Mouse (Mus musculus): ENCODE data around the gene Ctcf. TPM values are rescaled to one million over a fixed set of nuclear protein-coding genes. Genes with fewer than 3 reads are reported as not detected.
A peak's percentile ranks its signal among the peaks of the same experiment; 100 is the strongest.

Ctcf gene
- polyA plus RNA-seq, 1 experiment from 2014 or later: 108 TPM

- no peak overlapping the region for H3K27ac ChIP-seq
- H3K9me3 ChIP-seq: no peaks in the 10 kb centered on the region
- H3K36me3 ChIP-seq: peaks cover 44% of the 10 kb centered on the region
- WGBS: 63% methylated on average over 7 of the region's 7 CpGs
- no peak overlapping the region for H3K9ac ChIP-seq
- no peak overlapping the region for H3K4me3 ChIP-seq
- H3K4me2 ChIP-seq: no peak overlapping the region
- no peaks in the 10 kb centered on the region; the same call in 1 of the 2 replicates for H3K27me3 ChIP-seq
- peaks cover 12% of the 10 kb centered on the region for H3K4me1 ChIP-seq
- no peak for ATAC-seq (ENCODE audit: insufficient number of reproducible peaks, low FRiP score, low TSS enrichment, low read depth)
These were observed 49.0 kb downstream of the Ctcf start for GRCm38 (mm10) chr8:105685325-105685724.

- H3K27me3 ChIP-seq: no peaks in the 10 kb centered on the region; the same call in 1 of the 2 replicates
- H3K27ac ChIP-seq: no peak within 1 kb of the TSS
- ATAC-seq (ENCODE audit: insufficient number of reproducible peaks, low FRiP score, low TSS enrichment, low read depth): 0 out of 2 replicates have a peak, but pooled peaks have one; percentile 31
- peak within 1 kb of the TSS; percentile 20 for H3K4me3 ChIP-seq
- 0 out of 2 replicates have a peak within 1 kb of the TSS, but pooled peaks have one; percentile 2 for H3K9ac ChIP-seq
- H3K4me1 ChIP-seq: peaks cover 12% of the 10 kb centered on the region
- no peaks in the 10 kb centered on the region for H3K9me3 ChIP-seq
- H3K36me3 ChIP-seq: peaks cover 39% of the 10 kb centered on the region
- WGBS: 6% methylated on average over 25 of the region's 26 CpGs
- H3K4me2 ChIP-seq: peak within 1 kb of the TSS; percentile 48
These were observed 49.5 kb downstream of the Ctcf start, which contains the start of gene Carmil2 for GRCm38 (mm10) chr8:105685796-105686308. Carmil2 (plus strand) TSS chr8:105686274.

GRCm38 (mm10) chr8:105686551-105686950 lies 50.2 kb downstream of the Ctcf start:
- Histone ChIP-seq H3K9ac (no peak overlapping the region), H3K4me3 (no peak overlapping the region), H3K36me3 (peaks cover 32% of the 10 kb centered on the region), H3K27me3 (no peaks in the 10 kb centered on the region; the same call in 1 of the 2 replicates), H3K4me1 (peaks cover 12% of the 10 kb centered on the region), H3K4me2 (no peak overlapping the region), H3K9me3 (no peaks in the 10 kb centered on the region), H3K27ac (no peak overlapping the region)
- 50% methylated on average over 6 of the region's 6 CpGs for WGBS
- no peak for ATAC-seq (ENCODE audit: insufficient number of reproducible peaks, low FRiP score, low TSS enrichment, low read depth)

DNA sequence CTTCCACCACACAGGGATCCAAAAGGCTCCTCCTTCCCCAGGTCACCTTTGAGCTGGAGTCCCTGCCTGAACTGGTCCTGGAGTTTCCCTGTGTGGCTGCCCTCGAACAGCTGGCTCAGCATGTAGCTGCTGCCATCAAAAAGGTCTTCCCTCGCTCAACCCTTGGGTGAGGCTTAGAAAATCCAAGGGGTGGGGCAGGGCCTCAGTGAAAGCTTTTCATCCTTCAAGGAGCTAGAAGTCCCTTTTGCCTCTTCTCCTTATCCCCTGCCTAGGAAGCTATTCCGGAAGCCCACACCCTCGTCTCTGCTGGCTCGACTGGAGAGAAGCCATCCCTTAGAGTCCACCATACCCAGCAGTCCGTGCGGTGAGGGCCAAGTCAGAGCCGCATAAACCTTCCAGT lies 51.1 kb downstream of the Ctcf start:
- Histone ChIP-seq H3K4me2 (no peak overlapping the region), H3K36me3 (peaks cover 23% of the 10 kb centered on the region), H3K27ac (no peak overlapping the region), H3K9me3 (no peaks in the 10 kb centered on the region), H3K4me1 (peaks cover 12% of the 10 kb centered on the region), H3K27me3 (no peaks in the 10 kb centered on the region; the same call in 1 of the 2 replicates), H3K4me3 (no peak overlapping the region), H3K9ac (no peak overlapping the region)
- WGBS: 63% methylated on average over 8 of the region's 8 CpGs
- ATAC-seq (ENCODE audit: insufficient number of reproducible peaks, low FRiP score, low TSS enrichment, low read depth): no peak

- no peak overlapping the region for H3K27ac ChIP-seq
- no peaks in the 10 kb centered on the region; the same call in 1 of the 2 replicates for H3K27me3 ChIP-seq
- no peak for ATAC-seq (ENCODE audit: insufficient number of reproducible peaks, low FRiP score, low TSS enrichment, low read depth)
- H3K4me3 ChIP-seq: no peak overlapping the region
- H3K9ac ChIP-seq: no peak overlapping the region
- H3K4me1 ChIP-seq: peaks cover 12% of the 10 kb centered on the region
- no peaks in the 10 kb centered on the region for H3K9me3 ChIP-seq
- peaks cover 16% of the 10 kb centered on the region for H3K36me3 ChIP-seq
- H3K4me2 ChIP-seq: no peak overlapping the region
- 69% methylated on average over 14 of the region's 14 CpGs for WGBS
These were observed 51.9 kb downstream of the Ctcf start for GRCm38 (mm10) chr8:105688242-105688752.

- WGBS: 59% methylated on average over 35 of the region's 35 CpGs
- ATAC-seq (ENCODE audit: insufficient number of reproducible peaks, low FRiP score, low TSS enrichment, low read depth): no peak
- Histone ChIP-seq H3K4me1 (peaks cover 22% of the 10 kb centered on the region), H3K27ac (no peak overlapping the region), H3K4me3 (no peak overlapping the region), H3K9me3 (no peaks in the 10 kb centered on the region), H3K36me3 (0 out of 2 replicates have a peak, but pooled peaks cover 4% of the 10 kb centered on the region), H3K9ac (no peak overlapping the region), H3K27me3 (peaks cover 5% of the 10 kb centered on the region), H3K4me2 (no peak overlapping the region)
These were observed 53.1 kb downstream of the Ctcf start for GRCm38 (mm10) chr8:105689256-105689982.

DNA sequence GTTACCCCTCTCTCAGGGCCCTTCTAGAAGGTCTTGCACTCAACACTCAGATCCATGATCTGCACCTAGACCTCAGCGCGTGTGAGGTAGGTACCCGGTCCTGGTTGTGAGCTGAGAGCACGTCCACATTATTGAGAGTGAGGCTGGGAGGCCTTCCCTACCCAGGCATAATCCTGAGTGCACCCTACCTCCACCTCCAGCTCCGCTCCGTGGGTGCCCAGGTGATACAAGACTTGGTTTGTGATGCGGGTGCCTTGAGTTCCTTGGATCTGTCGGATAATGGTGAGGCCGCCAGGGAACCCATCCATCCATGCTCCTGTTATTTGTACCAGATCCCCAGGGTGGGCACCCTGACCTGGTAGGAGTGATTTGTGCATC lies 53.6 kb downstream of the Ctcf start:
- ATAC-seq (ENCODE audit: insufficient number of reproducible peaks, low FRiP score, low TSS enrichment, low read depth): no peak
- WGBS: 89% methylated on average over 9 of the region's 9 CpGs
- H3K9me3 ChIP-seq: no peaks in the 10 kb centered on the region
- peaks cover 10% of the 10 kb centered on the region for H3K27me3 ChIP-seq
- H3K9ac ChIP-seq: no peak overlapping the region
- peaks cover 24% of the 10 kb centered on the region for H3K4me1 ChIP-seq
- no peak overlapping the region for H3K4me2 ChIP-seq
- no peak overlapping the region for H3K4me3 ChIP-seq
- H3K36me3 ChIP-seq: no peaks in the 10 kb centered on the region
- no peak overlapping the region for H3K27ac ChIP-seq

DNA sequence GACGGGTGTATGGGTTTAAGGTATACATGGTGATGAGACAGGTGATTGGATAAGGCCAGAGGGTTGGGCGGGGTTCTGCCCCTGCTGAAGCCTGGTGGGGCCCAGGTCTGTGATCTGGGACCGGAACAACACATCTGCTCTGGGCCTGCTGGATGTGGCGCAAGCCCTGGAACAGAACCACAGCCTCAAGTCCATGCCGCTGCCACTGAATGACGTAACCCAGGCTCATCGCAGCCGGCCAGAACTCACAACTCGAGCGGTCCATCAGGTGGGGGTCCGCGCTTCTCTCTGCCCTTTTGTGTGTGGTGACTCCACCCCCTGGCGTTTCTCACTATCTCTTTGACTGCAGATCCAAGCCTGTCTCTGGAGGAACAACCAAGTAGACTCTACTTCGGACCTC lies 54.6 kb downstream of the Ctcf start:
- no peak for ATAC-seq (ENCODE audit: insufficient number of reproducible peaks, low FRiP score, low TSS enrichment, low read depth)
- Histone ChIP-seq H3K4me3 (no peak overlapping the region), H3K4me2 (no peak overlapping the region), H3K9ac (no peak overlapping the region), H3K27ac (no peak overlapping the region), H3K9me3 (no peaks in the 10 kb centered on the region), H3K4me1 (peaks cover 14% of the 10 kb centered on the region), H3K36me3 (no peaks in the 10 kb centered on the region), H3K27me3 (peaks cover 16% of the 10 kb centered on the region)
- 74% methylated on average over 14 of the region's 14 CpGs for WGBS

GRCm38 (mm10) chr8:105692449-105693182 lies 56.2 kb downstream of the Ctcf start:
- no peak for ATAC-seq (ENCODE audit: insufficient number of reproducible peaks, low FRiP score, low TSS enrichment, low read depth)
- peaks cover 12% of the 10 kb centered on the region for H3K4me1 ChIP-seq
- H3K27ac ChIP-seq: no peak overlapping the region
- 93% methylated on average over 11 of the region's 11 CpGs for WGBS
- H3K4me2 ChIP-seq: no peak overlapping the region
- peaks cover 9% of the 10 kb centered on the region for H3K36me3 ChIP-seq
- no peak overlapping the region for H3K4me3 ChIP-seq
- H3K9ac ChIP-seq: no peak overlapping the region
- no peaks in the 10 kb centered on the region for H3K9me3 ChIP-seq
- peaks cover 16% of the 10 kb centered on the region for H3K27me3 ChIP-seq

GRCm38 (mm10) chr8:105693648-105694047 lies 57.3 kb downstream of the Ctcf start:
- no peak overlapping the region for H3K27ac ChIP-seq
- H3K27me3 ChIP-seq: peaks cover 16% of the 10 kb centered on the region
- H3K36me3 ChIP-seq: peaks cover 19% of the 10 kb centered on the region
- peak overlapping the region; percentile 46 for H3K4me3 ChIP-seq
- peak; percentile 59; the same call in 1 of the 2 replicates for ATAC-seq (ENCODE audit: insufficient number of reproducible peaks, low FRiP score, low TSS enrichment, low read depth)
- peak overlapping the region; percentile 97 for H3K4me2 ChIP-seq
- H3K9me3 ChIP-seq: no peaks in the 10 kb centered on the region
- H3K4me1 ChIP-seq: peaks cover 12% of the 10 kb centered on the region
- 3% methylated on average over 30 of the region's 30 CpGs for WGBS
- peak overlapping the region; percentile 37; the same call in 1 of the 2 replicates for H3K9ac ChIP-seq

- peak overlapping the region; percentile 37; the same call in 1 of the 2 replicates for H3K9ac ChIP-seq
These were observed 57.9 kb downstream of the Ctcf start for GRCm38 (mm10) chr8:105694051-105694799.

More at GRCm38 (mm10) chr8:105694051-105694799, 57.9 kb downstream of the Ctcf start:
- H3K9me3 ChIP-seq: no peaks in the 10 kb centered on the region
- ATAC-seq (ENCODE audit: insufficient number of reproducible peaks, low FRiP score, low TSS enrichment, low read depth): 0 out of 2 replicates have a peak, but pooled peaks have one; percentile 4
- peaks cover 12% of the 10 kb centered on the region for H3K4me1 ChIP-seq
- peak overlapping the region; percentile 97 for H3K4me2 ChIP-seq
- peak overlapping the region; percentile 46 for H3K4me3 ChIP-seq
- H3K27ac ChIP-seq: no peak overlapping the region
- H3K27me3 ChIP-seq: peaks cover 16% of the 10 kb centered on the region
- H3K36me3 ChIP-seq: peaks cover 22% of the 10 kb centered on the region
- 9% methylated on average over 39 of the region's 40 CpGs for WGBS
